Mouse (Mus musculus) heart, postnatal 14 days (tissue): ENCODE measurements around the gene Rp9. TPM values are rescaled to one million over a fixed set of nuclear protein-coding genes. Genes with fewer than 3 reads are reported as not detected.

Experiments
- DNase-seq, 2 experiments: peaks; one replicate each; pipeline ENCODE4 v3.0.0; 2021 to 2022
- intact Hi-C: fragments of 180-260 bp; cut with DNase I; formaldehyde crosslinking; loops from one replicate; pipeline ENCODE4 v1.15.1; 2025
- total RNA-seq, 2 experiments: library from RNA; stranded (reverse); gene quantifications; 2 replicates each; pipeline ENCODE4 v1.2.3; 2021

Rp9 gene
- total RNA-seq, 2 experiments from 2014 or later, result 39.4 to 39.5 TPM

- peak; percentile 15 to 22 for DNase-seq
- intact Hi-C loops, result loop anchor here (5.0 kb wide), 1 partner anchor 161 kb away; the partner anchor contains the start of gene Zfp809
Observed at GRCm38 (mm10) chr9:22388401-22388980, 81.1 kb downstream of the Rp9 start.

GRCm38 (mm10) chr9:22387901-22388300, 81.6 kb downstream of the Rp9 start:
- intact Hi-C loops, result loop anchor here (5.0 kb wide), 1 partner anchor 161 kb away; the partner anchor contains the start of gene Zfp809
- DNase-seq, result no peak

GRCm38 (mm10) chr9:22385890-22386289, 83.7 kb downstream of the Rp9 start:
- no peak for DNase-seq
- intact Hi-C loops, result loop anchor here (5.0 kb wide), 1 partner anchor 159 kb away; the partner anchor contains the start of gene Zfp809

GRCm38 (mm10) chr9:22376086-22376485, 93.5 kb downstream of the Rp9 start:
- intact Hi-C loops, result no loop called here
- no peak for DNase-seq

GRCm38 (mm10) chr9:22372760-22373159, 96.8 kb downstream of the Rp9 start:
- intact Hi-C loops, result no loop called here
- peak in 1 of 2 experiments; percentile 18 for DNase-seq

- intact Hi-C loops, result no loop called here
- peak in 1 of 2 experiments; percentile 5 for DNase-seq
Observed at GRCm38 (mm10) chr9:22368030-22368429, 101.5 kb downstream of the Rp9 start.

- DNase-seq, result no peak
Observed at GRCm38 (mm10) chr9:22366621-22367020, 102.9 kb downstream of the Rp9 start.

GRCm38 (mm10) chr9:22366221-22366620, 103.3 kb downstream of the Rp9 start:
- intact Hi-C loops, result no loop called here

More at GRCm38 (mm10) chr9:22366621-22367020, 102.9 kb downstream of the Rp9 start:
- intact Hi-C loops, result no loop called here

More at GRCm38 (mm10) chr9:22366221-22366620, 103.3 kb downstream of the Rp9 start:
- DNase-seq, result no peak

Other genes with a start within 250 kb of the Rp9 start
- 10 to 100 TPM; 40.2 to 40.8 TPM for gene Zfp809, start 244.0 kb downstream of the Rp9 start, total RNA-seq
- gene Zfp599, start 209.8 kb downstream of the Rp9 start, total RNA-seq, result 1 to 10 TPM in 1 of 2 experiments, under 1 TPM in 1; 0.60 to 1.0 TPM
- gene Zfp810, start 162.1 kb downstream of the Rp9 start, total RNA-seq, result 1 to 10 TPM; 7.1 to 8.9 TPM
- gene Anln, start 80.6 kb downstream of the Rp9 start, total RNA-seq, result 1 to 10 TPM; 6.0 to 9.2 TPM
- gene 9530077C05Rik, start 58.2 kb downstream of the Rp9 start, total RNA-seq, result under 1 TPM; 0.39 to 0.55 TPM
- not detected for gene Gm17545, start 15.5 kb downstream of the Rp9 start, total RNA-seq
- gene Bbs9, start 6.0 kb upstream of the Rp9 start, total RNA-seq, result 10 to 100 TPM; 13.1 to 14.0 TPM